Mouse (Mus musculus) E14TG2a.4 (cell line): ENCODE measurements around the gene Rcan1.

ENCODE experiments used
- CTCF ChIP-seq: conservative IDR thresholded peaks from 2 replicates; pipeline ENCODE4 v1.5.1; 2014; ENCODE audit warnings: low read length
- NANOG ChIP-seq: IDR thresholded peaks from 2 replicates; pipeline ENCODE4 v1.6.1; 2014; ENCODE audit warnings: borderline replicate concordance, low read length, mixed read lengths

GRCm38 (mm10) chr16:92402216-92402615 lies 68.5 kb downstream of the Rcan1 start:
- TF ChIP-seq CTCF (no peak), NANOG (no peak)
